Mouse (Mus musculus) embryonic facial prominence, embryonic 10.5 days (tissue): Measurements from ENCODE around the gene Akap13. TPM values are rescaled to one million over a fixed set of nuclear protein-coding genes. Genes with fewer than 3 reads are reported as not detected.

Experiments used
- DNase-seq: peaks from one replicate; pipeline ENCODE4 v3.0.0-alpha.2; 2017; ENCODE audit warnings: low spot score
- H3K27ac ChIP-seq: fragments of 300-500 bp; sonication (generic); replicated peaks from 2 replicates; pipeline ENCODE4 v1.5.1; 2016; ENCODE audit warnings: mild to moderate bottlenecking
- H3K27me3 ChIP-seq: fragments of 300-500 bp; sonication (generic); replicated peaks from 2 replicates; pipeline ENCODE4 v1.6.1; 2016; ENCODE audit warnings: low read depth, mild to moderate bottlenecking; ENCODE audit not compliant: poor library complexity, severe bottlenecking
- H3K36me3 ChIP-seq: fragments of 300-500 bp; sonication (generic); replicated peaks from 2 replicates; pipeline ENCODE4 v1.6.1; 2016; ENCODE audit warnings: mild to moderate bottlenecking, moderate library complexity
- H3K4me1 ChIP-seq: fragments of 300-500 bp; sonication (generic); 2 replicates; pipeline ENCODE4 v1.6.1; 2016
- H3K4me3 ChIP-seq: fragments of 300-500 bp; sonication (generic); 2 replicates; pipeline ENCODE4 v1.5.1; 2016; ENCODE audit warnings: mild to moderate bottlenecking, moderate library complexity
- H3K9me3 ChIP-seq: fragments of 300-500 bp; sonication (generic); 2 replicates; pipeline ENCODE4 v1.6.1; 2016; ENCODE audit warnings: mild to moderate bottlenecking
- WGBS: fragments of 180-500 bp; shearing (Covaris S2); methylation state at CpG from one replicate; pipeline ENCODE4 v1.1.7; 2016; 5-methylcytosine and 5-hydroxymethylcytosine counted together
- polyA plus RNA-seq: library from polyadenylated mRNA; unstranded; fragments of >200 nt; fragmentation: Nextera tagmentation; extraction: Ambion mirVana; gene quantifications from 2 replicates; pipeline ENCODE4 v1.2.1, GENCODE M21; 2016

The Akap13 gene
- polyA plus RNA-seq, 1 experiment from 2014 or later: 37.6 TPM

GRCm38 (mm10) chr7:75500793-75501192 lies 45.5 kb downstream of the Akap13 start:
- Histone ChIP-seq H3K4me3 (no peak overlapping the region), H3K9me3 (no peaks in the 10 kb centered on the region), H3K27ac (no peak overlapping the region), H3K36me3 (no peaks in the 10 kb centered on the region; the same call in 1 of the 2 replicates), H3K27me3 (no peaks in the 10 kb centered on the region), H3K4me1 (peaks cover 9% of the 10 kb centered on the region)
- DNase-seq: no peak
- WGBS: 93% methylated on average over 4 of the region's 4 CpGs

- WGBS: 87% methylated on average over 2 of the region's 2 CpGs
- H3K4me1 ChIP-seq: peaks cover 7% of the 10 kb centered on the region; the same call in 1 of the 2 replicates
- H3K4me3 ChIP-seq: no peak overlapping the region
- no peak overlapping the region for H3K27ac ChIP-seq
- no peaks in the 10 kb centered on the region for H3K36me3 ChIP-seq
- no peak for DNase-seq
- no peaks in the 10 kb centered on the region for H3K27me3 ChIP-seq
- H3K9me3 ChIP-seq: no peaks in the 10 kb centered on the region
Observed at GRCm38 (mm10) chr7:75504524-75504923, 49.2 kb downstream of the Akap13 start.

- no peak for DNase-seq
- H3K4me3 ChIP-seq: no peak overlapping the region
- H3K36me3 ChIP-seq: no peaks in the 10 kb centered on the region
- no peaks in the 10 kb centered on the region for H3K9me3 ChIP-seq
- no peaks in the 10 kb centered on the region for H3K27me3 ChIP-seq
- no peak overlapping the region for H3K27ac ChIP-seq
- H3K4me1 ChIP-seq: peaks cover 7% of the 10 kb centered on the region; the same call in 1 of the 2 replicates
- WGBS: 90% methylated on average over 4 of the region's 4 CpGs
Observed at GRCm38 (mm10) chr7:75506628-75507027, 51.3 kb downstream of the Akap13 start.

GRCm38 (mm10) chr7:75509085-75509873 lies 53.9 kb downstream of the Akap13 start:
- Histone ChIP-seq H3K27me3 (no peaks in the 10 kb centered on the region), H3K36me3 (no peaks in the 10 kb centered on the region), H3K4me3 (no peak overlapping the region), H3K4me1 (peaks cover 7% of the 10 kb centered on the region; the same call in 1 of the 2 replicates), H3K27ac (no peak overlapping the region), H3K9me3 (no peaks in the 10 kb centered on the region)
- 72% methylated on average over 5 of the region's 5 CpGs for WGBS
- no peak for DNase-seq

- no peak for DNase-seq
- Histone ChIP-seq H3K9me3 (no peaks in the 10 kb centered on the region), H3K4me1 (peaks cover 12% of the 10 kb centered on the region), H3K27me3 (no peaks in the 10 kb centered on the region), H3K36me3 (no peaks in the 10 kb centered on the region), H3K27ac (no peak overlapping the region), H3K4me3 (no peak overlapping the region)
- 87% methylated on average over 6 of the region's 6 CpGs for WGBS
Observed at GRCm38 (mm10) chr7:75515472-75515871, 60.1 kb downstream of the Akap13 start.

- Histone ChIP-seq H3K27me3 (no peaks in the 10 kb centered on the region), H3K27ac (no peak overlapping the region), H3K36me3 (no peaks in the 10 kb centered on the region), H3K9me3 (no peaks in the 10 kb centered on the region), H3K4me3 (no peak overlapping the region), H3K4me1 (peaks cover 21% of the 10 kb centered on the region)
- WGBS: 87% methylated on average over 14 of the region's 14 CpGs
- DNase-seq: no peak
Observed at GRCm38 (mm10) chr7:75516716-75517619, 61.6 kb downstream of the Akap13 start.

- Histone ChIP-seq H3K27ac (no peak overlapping the region), H3K4me3 (no peak overlapping the region), H3K36me3 (no peaks in the 10 kb centered on the region), H3K27me3 (no peaks in the 10 kb centered on the region), H3K4me1 (peaks cover 21% of the 10 kb centered on the region), H3K9me3 (no peaks in the 10 kb centered on the region)
- WGBS: 71% methylated on average over 6 of the region's 6 CpGs
- DNase-seq: no peak
Observed at GRCm38 (mm10) chr7:75520531-75520930, 65.2 kb downstream of the Akap13 start.

- Histone ChIP-seq H3K4me1 (peaks cover 25% of the 10 kb centered on the region), H3K4me3 (no peak overlapping the region), H3K36me3 (no peaks in the 10 kb centered on the region), H3K27me3 (no peaks in the 10 kb centered on the region), H3K27ac (no peak overlapping the region), H3K9me3 (no peaks in the 10 kb centered on the region)
- WGBS: 51% methylated on average over 3 of the region's 3 CpGs
- no peak for DNase-seq
Observed at GRCm38 (mm10) chr7:75521199-75521598, 65.9 kb downstream of the Akap13 start.

GRCm38 (mm10) chr7:75522226-75522625 lies 66.9 kb downstream of the Akap13 start:
- Histone ChIP-seq H3K9me3 (no peaks in the 10 kb centered on the region), H3K36me3 (no peaks in the 10 kb centered on the region), H3K4me1 (peaks cover 25% of the 10 kb centered on the region), H3K27me3 (no peaks in the 10 kb centered on the region), H3K4me3 (no peak overlapping the region), H3K27ac (no peak overlapping the region)
- WGBS: 87% methylated on average over 3 of the region's 3 CpGs
- DNase-seq: no peak

- no peak for DNase-seq
- H3K36me3 ChIP-seq: no peaks in the 10 kb centered on the region
- no peaks in the 10 kb centered on the region for H3K9me3 ChIP-seq
- peaks cover 14% of the 10 kb centered on the region for H3K4me1 ChIP-seq
- no peak overlapping the region for H3K27ac ChIP-seq
- H3K4me3 ChIP-seq: no peak overlapping the region
- H3K27me3 ChIP-seq: no peaks in the 10 kb centered on the region
Observed at GRCm38 (mm10) chr7:75524789-75525569, 69.6 kb downstream of the Akap13 start.

- WGBS: 88% methylated on average over 4 of the region's 4 CpGs
- DNase-seq: no peak
Observed at GRCm38 (mm10) chr7:75525716-75526401, 70.5 kb downstream of the Akap13 start.

GRCm38 (mm10) chr7:75528751-75529150 lies 73.4 kb downstream of the Akap13 start:
- DNase-seq: no peak
- 90% methylated on average over 4 of the region's 4 CpGs for WGBS
- no peak overlapping the region for H3K27ac ChIP-seq
- H3K4me1 ChIP-seq: 0 out of 2 replicates have a peak, but pooled peaks cover 3% of the 10 kb centered on the region
- no peak overlapping the region for H3K4me3 ChIP-seq
- H3K36me3 ChIP-seq: no peaks in the 10 kb centered on the region
- no peaks in the 10 kb centered on the region for H3K27me3 ChIP-seq
- H3K9me3 ChIP-seq: no peaks in the 10 kb centered on the region

More at GRCm38 (mm10) chr7:75525716-75526401, 70.5 kb downstream of the Akap13 start:
- Histone ChIP-seq H3K4me3 (no peak overlapping the region), H3K27me3 (no peaks in the 10 kb centered on the region), H3K36me3 (no peaks in the 10 kb centered on the region), H3K4me1 (peaks cover 10% of the 10 kb centered on the region), H3K9me3 (no peaks in the 10 kb centered on the region), H3K27ac (no peak overlapping the region)
